Mouse (Mus musculus): ENCODE results near the gene Slc9a1. TPM values are rescaled to one million over a fixed set of nuclear protein-coding genes. Genes with fewer than 3 reads are reported as not detected.
A peak's percentile ranks its signal among the peaks of the same experiment; 100 is the strongest.

Gene Slc9a1
- total and polyA plus RNA-seq, 3 experiments: 17.0 to 21.5 (median 17.4) TPM

GRCm38 (mm10) chr4:133386061-133386797, 16.7 kb downstream of the Slc9a1 start:
- no peak for TF ChIP-seq POLR2A (IDR thresholded peaks at IDR 0.05; ENCODE audit: insufficient read depth, low read depth, low read length)
- no peak for TF ChIP-seq CTCF (IDR thresholded peaks at IDR 0.05)
- no peak for TF ChIP-seq EP300 (IDR thresholded peaks at IDR 0.05; ENCODE audit: insufficient read depth, low read depth, low read length)
- DNase-seq: no peak
- WGBS: 59% methylated on average over 7 of the region's 7 CpGs
- H3K79me2 ChIP-seq (replicated peaks; ENCODE audit: control insufficient read depth, insufficient read depth, low read length): peaks cover 5% of the 10 kb centered on the region; the same call in 1 of the 2 replicates
- intact Hi-C loops (cut with DNase I): no loop called here
- H3K27me3 ChIP-seq (ENCODE audit: control insufficient read depth, insufficient read depth, low read length): no peaks in the 10 kb centered on the region
- no peak overlapping the region for H3K4me3 ChIP-seq
- peaks cover 5% of the 10 kb centered on the region; the same call in 1 of the 2 replicates for H3K36me3 ChIP-seq (ENCODE audit: control insufficient read depth, insufficient read depth, low read length)
- H3K4me1 ChIP-seq (ENCODE audit: control insufficient read depth, insufficient read depth, low read length): peaks cover 26% of the 10 kb centered on the region
- H3K9ac ChIP-seq (ENCODE audit: low read depth, low read length): no peak overlapping the region
- H3K27ac ChIP-seq: no peak overlapping the region

- Histone ChIP-seq H3K27ac (no peak overlapping the region), H3K4me3 (no peak overlapping the region), H3K4me1 (ENCODE audit: control insufficient read depth, insufficient read depth, low read length) (peaks cover 33% of the 10 kb centered on the region), H3K27me3 (ENCODE audit: control insufficient read depth, insufficient read depth, low read length) (no peaks in the 10 kb centered on the region), H3K36me3 (ENCODE audit: control insufficient read depth, insufficient read depth, low read length) (peaks cover 5% of the 10 kb centered on the region; the same call in 1 of the 2 replicates), H3K79me2 (replicated peaks; ENCODE audit: control insufficient read depth, insufficient read depth, low read length) (peaks cover 5% of the 10 kb centered on the region; the same call in 1 of the 2 replicates), H3K9ac (ENCODE audit: low read depth, low read length) (no peak overlapping the region)
- DNase-seq: no peak
- intact Hi-C loops (cut with DNase I): no loop called here
- no peak for TF ChIP-seq EP300 (IDR thresholded peaks at IDR 0.05; ENCODE audit: insufficient read depth, low read depth, low read length)
- TF ChIP-seq POLR2A (IDR thresholded peaks at IDR 0.05; ENCODE audit: insufficient read depth, low read depth, low read length): no peak
- TF ChIP-seq CTCF (IDR thresholded peaks at IDR 0.05): no peak
Measured at GRCm38 (mm10) chr4:133387053-133387452, 17.5 kb downstream of the Slc9a1 start.

GRCm38 (mm10) chr4:133388781-133389552, 19.5 kb downstream of the Slc9a1 start:
- no peak overlapping the region for H3K4me3 ChIP-seq
- H3K79me2 ChIP-seq (replicated peaks; ENCODE audit: control insufficient read depth, insufficient read depth, low read length): peaks cover 5% of the 10 kb centered on the region; the same call in 1 of the 2 replicates
- H3K4me1 ChIP-seq (ENCODE audit: control insufficient read depth, insufficient read depth, low read length): peaks cover 33% of the 10 kb centered on the region
- no peaks in the 10 kb centered on the region for H3K27me3 ChIP-seq (ENCODE audit: control insufficient read depth, insufficient read depth, low read length)
- peaks cover 5% of the 10 kb centered on the region; the same call in 1 of the 2 replicates for H3K36me3 ChIP-seq (ENCODE audit: control insufficient read depth, insufficient read depth, low read length)
- intact Hi-C loops (cut with DNase I): no loop called here
- H3K9ac ChIP-seq (ENCODE audit: low read depth, low read length): no peak overlapping the region
- peak overlapping the region; percentile 40 for H3K27ac ChIP-seq
- TF ChIP-seq POLR2A (IDR thresholded peaks at IDR 0.05; ENCODE audit: insufficient read depth, low read depth, low read length): no peak
- no peak for TF ChIP-seq CTCF (IDR thresholded peaks at IDR 0.05)
- 0 out of 2 replicates have a peak, but pooled peaks have one; percentile 10 for TF ChIP-seq EP300 (IDR thresholded peaks at IDR 0.05; ENCODE audit: insufficient read depth, low read depth, low read length)
- DNase-seq: peak in 1 of 2 experiments; percentile 76
- 24% methylated on average over 16 of the region's 16 CpGs for WGBS

- TF ChIP-seq POLR2A (IDR thresholded peaks at IDR 0.05; ENCODE audit: insufficient read depth, low read depth, low read length) (no peak), EP300 (IDR thresholded peaks at IDR 0.05; ENCODE audit: insufficient read depth, low read depth, low read length) (no peak), CTCF (IDR thresholded peaks at IDR 0.05) (no peak)
- H3K27me3 ChIP-seq (ENCODE audit: control insufficient read depth, insufficient read depth, low read length): no peaks in the 10 kb centered on the region
- no peak for DNase-seq
- H3K9ac ChIP-seq (ENCODE audit: low read depth, low read length): no peak overlapping the region
- H3K27ac ChIP-seq: peak overlapping the region; percentile 40
- no peak overlapping the region for H3K4me3 ChIP-seq
- H3K4me1 ChIP-seq (ENCODE audit: control insufficient read depth, insufficient read depth, low read length): peaks cover 36% of the 10 kb centered on the region
- intact Hi-C loops (cut with DNase I): no loop called here
- WGBS: 81% methylated on average over 2 of the region's 2 CpGs
- H3K36me3 ChIP-seq (ENCODE audit: control insufficient read depth, insufficient read depth, low read length): peaks cover 5% of the 10 kb centered on the region; the same call in 1 of the 2 replicates
- H3K79me2 ChIP-seq (replicated peaks; ENCODE audit: control insufficient read depth, insufficient read depth, low read length): peaks cover 6% of the 10 kb centered on the region; the same call in 1 of the 2 replicates
Measured at GRCm38 (mm10) chr4:133390042-133390441, 20.5 kb downstream of the Slc9a1 start.

GRCm38 (mm10) chr4:133390585-133390984, 21.1 kb downstream of the Slc9a1 start:
- no peak overlapping the region for H3K4me3 ChIP-seq
- 80% methylated on average over 6 of the region's 6 CpGs for WGBS
- TF ChIP-seq CTCF (IDR thresholded peaks at IDR 0.05) (no peak), EP300 (IDR thresholded peaks at IDR 0.05; ENCODE audit: insufficient read depth, low read depth, low read length) (no peak)
- intact Hi-C loops (cut with DNase I): no loop called here
- H3K79me2 ChIP-seq (replicated peaks; ENCODE audit: control insufficient read depth, insufficient read depth, low read length): peaks cover 6% of the 10 kb centered on the region; the same call in 1 of the 2 replicates
- no peaks in the 10 kb centered on the region for H3K27me3 ChIP-seq (ENCODE audit: control insufficient read depth, insufficient read depth, low read length)
- H3K36me3 ChIP-seq (ENCODE audit: control insufficient read depth, insufficient read depth, low read length): peaks cover 5% of the 10 kb centered on the region; the same call in 1 of the 2 replicates
- no peak for DNase-seq
- no peak overlapping the region for H3K9ac ChIP-seq (ENCODE audit: low read depth, low read length)
- peaks cover 36% of the 10 kb centered on the region for H3K4me1 ChIP-seq (ENCODE audit: control insufficient read depth, insufficient read depth, low read length)
- peak overlapping the region; percentile 70 for H3K27ac ChIP-seq
